Mouse (Mus musculus): ENCODE data around the gene Rhod.
A peak's percentile ranks its signal among the peaks of the same experiment; 100 is the strongest.
"Not testable (repeated sequence)": the region's sequence is repeated elsewhere in the genome, so short reads cannot be mapped to it uniquely, and the experiment has no call there.

The Rhod gene

DNA sequence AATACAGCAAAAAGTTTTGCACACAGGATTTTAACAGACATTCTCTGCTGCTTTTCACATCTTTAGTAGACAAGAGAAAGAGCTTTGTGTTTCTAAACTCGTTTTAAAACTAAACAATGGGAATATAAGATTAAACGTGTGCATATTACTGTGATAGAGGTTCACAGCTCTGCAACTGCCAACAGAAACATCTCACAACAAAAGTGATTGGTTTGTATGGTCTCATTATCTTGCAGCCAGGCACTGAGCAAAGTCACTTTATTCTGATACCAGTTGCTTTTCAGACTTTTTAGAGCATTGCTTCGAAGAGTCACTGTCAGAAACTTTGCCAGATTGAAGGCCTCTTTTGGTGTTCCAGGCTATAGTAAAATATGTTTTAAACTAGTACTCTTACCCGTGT, 40.3 kb downstream of the Rhod start:
- DNase-seq, result no peak

DNA sequence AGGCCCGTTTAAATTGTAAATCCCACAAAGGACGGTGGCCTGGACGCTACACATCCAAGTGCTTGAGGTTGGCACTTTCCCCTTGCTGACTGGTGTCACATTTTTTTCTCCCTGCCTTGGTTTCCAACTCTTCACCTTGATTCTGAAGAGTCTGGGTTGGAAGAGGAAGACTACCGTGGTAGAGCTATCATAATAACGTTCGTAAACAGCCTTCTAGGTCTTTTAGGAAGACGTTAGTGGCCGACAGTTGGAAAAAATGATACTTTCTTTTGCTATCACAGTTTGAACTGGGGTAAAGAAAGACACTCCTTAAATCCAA, 40.6 kb downstream of the Rhod start:
- DNase-seq, result no peak

GRCm38 (mm10) chr19:4397798-4398629, 41.2 kb downstream of the Rhod start, which contains the start of gene Kdm2a:
Gene Kdm2a, minus strand, starts transcription at chr19:4398285.
- peak; percentile 62 for DNase-seq

GRCm38 (mm10) chr19:4396998-4397797, 42.0 kb downstream of the Rhod start:
- DNase-seq, result peak; percentile 98

DNA sequence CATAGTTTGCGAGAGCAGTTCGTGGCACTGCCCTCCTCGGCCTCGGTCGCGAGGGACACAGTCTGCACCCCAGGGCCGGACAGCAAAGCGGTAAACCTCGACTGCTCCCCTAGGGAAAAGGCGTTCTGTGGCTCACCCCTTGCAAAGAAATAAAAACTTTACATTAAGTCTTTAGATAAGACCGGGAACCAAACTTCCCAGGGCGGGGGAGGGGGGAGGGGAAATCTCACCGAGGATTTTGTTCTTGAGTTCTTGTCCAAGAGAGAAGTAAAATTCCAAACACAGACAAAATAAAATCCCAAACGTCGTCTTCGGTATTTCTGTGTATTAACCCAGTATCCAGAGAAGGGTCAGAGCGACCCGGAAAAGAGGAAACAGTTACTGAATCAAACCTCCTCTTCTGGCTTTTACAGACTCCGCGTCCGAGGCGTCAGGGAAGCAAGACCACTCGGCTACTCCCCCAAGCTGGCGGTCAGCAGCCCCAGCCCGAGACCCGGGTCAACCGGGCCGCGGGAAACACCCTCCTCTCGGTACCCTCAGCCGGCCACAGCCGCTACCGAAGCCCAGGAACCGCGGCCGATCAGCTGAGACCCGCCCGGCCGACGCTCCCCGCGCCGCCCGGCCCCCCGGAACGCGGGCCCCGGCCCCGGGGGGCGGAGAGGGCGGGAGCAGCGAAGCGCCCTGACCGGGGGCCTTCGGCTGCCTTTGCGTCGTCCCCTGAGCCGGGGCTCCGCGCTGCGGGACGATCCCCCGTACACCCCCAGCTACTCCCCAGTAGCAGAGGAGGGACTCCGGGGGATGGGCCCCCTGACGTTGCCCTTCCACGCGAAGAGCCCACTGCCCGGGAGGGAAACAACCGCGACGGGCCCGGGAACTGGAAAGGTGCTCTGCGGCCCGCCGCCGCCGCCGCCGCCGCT, 42.9 kb downstream of the Rhod start:
- peak; percentile 41 for DNase-seq

DNA sequence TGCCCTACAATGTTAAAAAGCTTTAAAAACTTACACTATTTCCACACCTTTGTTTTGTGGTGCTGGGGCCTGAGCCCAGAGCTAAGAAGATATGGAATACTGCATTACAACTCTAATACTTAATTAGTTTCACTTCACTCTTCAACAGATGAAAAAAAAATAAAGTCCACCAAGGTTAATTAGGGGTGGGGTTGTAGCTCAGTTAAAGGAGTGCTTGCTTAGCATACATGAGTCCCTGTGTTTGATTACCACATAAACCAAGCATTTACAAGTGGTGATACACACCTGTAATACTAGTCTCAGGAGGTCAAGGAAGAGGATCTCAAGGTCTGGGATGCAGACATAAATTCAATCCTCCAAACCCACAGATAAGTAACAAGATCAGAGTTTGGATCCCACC, 52.0 kb downstream of the Rhod start:
- no peak for DNase-seq

- DNase-seq, result no peak
Measured at GRCm38 (mm10) chr19:4385026-4385425, 54.2 kb downstream of the Rhod start.

DNA sequence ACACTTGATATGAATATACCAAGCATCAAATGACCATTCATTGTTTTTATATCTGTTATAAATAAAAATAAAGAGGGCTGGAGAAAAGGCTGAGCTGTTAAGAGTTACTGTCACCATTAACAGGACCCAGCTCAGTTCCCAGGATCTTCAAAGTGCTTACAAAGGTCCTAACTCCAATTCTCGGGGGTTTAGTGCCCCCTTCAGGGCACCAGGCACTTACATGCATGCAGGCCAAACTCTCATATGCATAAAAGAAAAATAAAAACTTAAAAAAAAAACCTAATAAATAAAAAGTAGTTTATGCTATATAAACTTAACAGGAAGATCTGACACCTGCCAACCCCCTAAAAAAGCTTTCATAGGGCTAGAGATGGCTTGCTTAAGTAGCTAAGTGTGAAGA, 54.9 kb downstream of the Rhod start:
- DNase-seq, result no peak

DNA sequence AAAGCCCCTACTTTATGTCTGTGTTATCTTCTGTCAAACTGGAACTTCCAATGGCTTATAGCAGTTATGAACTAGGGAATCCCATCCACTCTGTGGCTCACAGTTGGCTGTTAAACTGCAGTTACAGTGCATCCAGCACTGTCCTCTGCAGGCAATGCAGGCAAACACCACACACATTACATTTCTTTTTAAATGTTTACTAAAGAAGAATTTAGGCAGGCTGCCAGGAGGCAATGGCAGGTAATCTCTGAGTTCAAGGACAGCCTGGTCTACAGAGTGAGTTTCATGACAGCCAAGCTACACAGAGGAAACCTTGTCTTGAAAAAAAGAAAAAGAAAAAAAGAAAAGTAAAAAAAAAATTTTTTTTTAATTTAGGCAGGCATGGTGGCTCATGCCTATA, 55.9 kb downstream of the Rhod start:
- peak; percentile 14 for DNase-seq

DNA sequence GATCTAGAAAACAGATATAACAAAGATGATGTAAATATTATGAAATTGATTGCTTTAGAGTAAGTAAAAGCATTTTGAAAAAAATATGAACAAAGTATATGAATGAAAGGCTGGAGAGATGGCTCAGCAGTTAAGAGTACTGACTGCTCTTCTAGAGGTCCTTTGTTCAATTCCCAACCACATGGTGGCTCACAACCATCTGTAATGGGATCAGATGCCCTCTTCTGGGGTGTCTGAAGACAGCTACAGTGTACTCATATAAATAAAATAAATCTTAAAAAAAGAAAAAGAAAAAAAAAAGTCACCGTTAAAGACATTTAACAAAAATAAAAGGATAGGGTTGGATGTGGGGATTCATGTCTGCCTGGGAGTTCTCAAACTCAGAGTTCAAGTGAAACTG, 56.9 kb downstream of the Rhod start:
- DNase-seq, result not testable (repeated sequence)

Data from kidney, postnatal 14 days (tissue).